Mouse (Mus musculus) heart, postnatal 0 days (tissue): ENCODE data around the gene Kantr. TPM values are rescaled to one million over a fixed set of nuclear protein-coding genes. Genes with fewer than 3 reads are reported as not detected.
A peak's percentile ranks its signal among the peaks of the same experiment; 100 is the strongest.

Experiments used
- ATAC-seq: fragments of 200-750 bp; cut with Nextera tagmentation; 2 replicates; pipeline ENCODE4 v1.8.0; 2017; ENCODE audit warnings: low read depth, moderate number of reproducible peaks, moderate library complexity; ENCODE audit not compliant: insufficient read depth
- DNase-seq: peaks from one replicate; pipeline ENCODE4 v3.0.0-alpha.2; 2016; ENCODE audit warnings: low spot score
- H3K27ac ChIP-seq: fragments of 300-500 bp; sonication (generic); 2 replicates; pipeline ENCODE4 v1.5.1; 2014; ENCODE audit warnings: low read depth, mild to moderate bottlenecking
- H3K27me3 ChIP-seq: fragments of 300-500 bp; sonication (generic); 2 replicates; pipeline ENCODE4 v1.6.1; 2014; ENCODE audit warnings: low read length, mixed read lengths; ENCODE audit not compliant: control insufficient read depth, insufficient read depth
- H3K36me3 ChIP-seq: fragments of 300-500 bp; sonication (generic); replicated peaks from 2 replicates; pipeline ENCODE4 v1.6.1; 2014; ENCODE audit warnings: low read length, mixed read lengths; ENCODE audit not compliant: control insufficient read depth, insufficient read depth
- H3K4me1 ChIP-seq: fragments of 300-500 bp; sonication (generic); 2 replicates; pipeline ENCODE4 v1.6.1; 2014; ENCODE audit warnings: antibody characterized with exemption; ENCODE audit not compliant: control insufficient read depth, insufficient read depth
- H3K4me2 ChIP-seq: fragments of 300-500 bp; sonication (generic); 2 replicates; pipeline ENCODE4 v1.6.1; 2014; ENCODE audit warnings: low read depth, mild to moderate bottlenecking, low read length, moderate library complexity
- H3K4me3 ChIP-seq: fragments of 300-500 bp; sonication (generic); 2 replicates; pipeline ENCODE4 v1.5.1; 2014; ENCODE audit warnings: low read depth, low read length
- H3K9ac ChIP-seq: fragments of 300-500 bp; sonication (generic); replicated peaks from 2 replicates; pipeline ENCODE4 v1.6.1; 2014; ENCODE audit warnings: low read depth, low read length, mixed read lengths
- H3K9me3 ChIP-seq: fragments of 300-500 bp; sonication (generic); replicated peaks from 2 replicates; pipeline ENCODE4 v1.6.1; 2016; ENCODE audit warnings: low read length; ENCODE audit not compliant: control insufficient read depth
- CTCF ChIP-seq: IDR thresholded peaks from 2 replicates; pipeline ENCODE4 v1.5.1; 2016; ENCODE audit warnings: antibody characterized with exemption, control low read depth, low read depth
- EP300 ChIP-seq: IDR thresholded peaks from 2 replicates; pipeline ENCODE4 v1.6.1; 2016; ENCODE audit warnings: antibody characterized with exemption, low read depth
- WGBS: fragments of 180-500 bp; shearing (Covaris S2); extraction: QIAGEN DNeasy Blood & Tissue Kit; methylation state at CpG from one replicate; pipeline ENCODE4 v1.1.7; 2014; 5-methylcytosine and 5-hydroxymethylcytosine counted together
- polyA plus RNA-seq: library from polyadenylated mRNA; unstranded; fragments of >200 nt; fragmentation: Nextera tagmentation; extraction: Ambion mirVana; gene quantifications from 2 replicates; pipeline ENCODE4 v1.2.1, GENCODE M21; 2015
- total RNA-seq: library from RNA; depleted of rRNA; stranded (reverse); fragments of >200 nt; gene quantifications from 2 replicates; pipeline ENCODE4 v1.2.3, GENCODE M21; 2014; ENCODE audit warnings: low replicate concordance

Kantr gene
- total and polyA plus RNA-seq, 2 experiments from 2014 or later = 1.0 to 2.8 TPM

DNA sequence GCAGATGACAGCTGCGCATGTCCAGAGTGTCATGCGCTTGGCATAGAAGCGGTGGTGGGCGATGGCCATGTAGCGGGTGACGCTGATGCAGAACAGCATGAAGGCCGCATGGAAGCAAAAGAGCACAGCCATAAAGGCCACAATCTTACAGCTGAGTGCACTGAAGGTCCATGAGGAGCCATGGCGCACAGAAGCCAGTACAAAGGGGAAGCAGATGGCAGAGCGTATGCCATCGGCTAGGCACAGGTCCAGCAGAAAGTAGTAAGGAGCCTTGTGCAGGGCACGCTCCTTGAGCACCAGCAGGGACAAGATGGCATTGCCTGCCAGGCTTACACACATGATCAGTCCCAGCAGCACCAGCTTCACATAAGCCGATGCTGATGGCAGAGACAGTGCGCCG is 19.7 kb upstream of the Kantr start:
- Histone ChIP-seq H3K27me3 (no peaks in the 10 kb centered on the region), H3K36me3 (no peaks in the 10 kb centered on the region), H3K4me3 (no peak overlapping the region), H3K27ac (no peak overlapping the region), H3K4me1 (no peaks in the 10 kb centered on the region), H3K9me3 (no peaks in the 10 kb centered on the region), H3K4me2 (no peak overlapping the region), H3K9ac (no peak overlapping the region)
- WGBS = 93% methylated on average over 14 of the region's 14 CpGs
- ATAC-seq (no peak), DNase-seq (no peak)
- no peak for TF ChIP-seq CTCF

DNA sequence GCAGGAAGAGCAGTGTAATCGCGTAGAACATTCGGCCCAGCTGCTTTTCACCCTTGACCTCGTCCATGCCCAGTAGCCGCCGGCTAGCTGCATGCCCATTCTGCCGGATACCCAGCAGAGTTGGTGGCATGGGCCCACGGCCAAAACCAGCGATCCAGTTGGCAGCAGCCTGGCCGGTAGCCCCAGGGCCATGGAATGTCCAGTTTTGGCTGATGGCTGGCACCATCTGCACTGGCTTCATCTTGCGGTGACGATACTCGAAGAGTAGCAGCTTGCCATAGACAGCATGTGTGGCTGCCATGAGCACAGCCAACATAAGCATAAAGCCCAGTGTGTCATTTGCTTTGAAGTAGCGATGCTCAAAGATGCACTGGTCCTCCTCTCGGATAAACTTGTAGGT is 19.3 kb upstream of the Kantr start:
- Histone ChIP-seq H3K4me1 (no peaks in the 10 kb centered on the region), H3K27me3 (no peaks in the 10 kb centered on the region), H3K4me2 (no peak overlapping the region), H3K27ac (no peak overlapping the region), H3K36me3 (no peaks in the 10 kb centered on the region), H3K9me3 (no peaks in the 10 kb centered on the region), H3K9ac (no peak overlapping the region), H3K4me3 (no peak overlapping the region)
- TF ChIP-seq EP300 (no peak), CTCF (no peak)
- 88% methylated on average over 15 of the region's 15 CpGs for WGBS
- ATAC-seq = no peak
- no peak for DNase-seq

GRCm38 (mm10) chrX:152342903-152343302 is 15.6 kb upstream of the Kantr start:
- no peaks in the 10 kb centered on the region for H3K27me3 ChIP-seq
- 24% methylated on average over 6 of the region's 6 CpGs for WGBS

GRCm38 (mm10) chrX:152342358-152342901 is 15.1 kb upstream of the Kantr start, which contains the start of gene Tspyl2:
Gene Tspyl2 (minus strand): TSS chrX:152342425.
- Histone ChIP-seq H3K9me3 (no peaks in the 10 kb centered on the region), H3K4me2 (peak within 1 kb of the TSS; percentile 74), H3K27me3 (no peaks in the 10 kb centered on the region), H3K36me3 (0 out of 2 replicates have a peak, but pooled peaks cover 6% of the 10 kb centered on the region), H3K9ac (peak within 1 kb of the TSS; percentile 71), H3K4me1 (no peaks in the 10 kb centered on the region), H3K4me3 (peak within 1 kb of the TSS; percentile 65), H3K27ac (peak within 1 kb of the TSS; percentile 89)
- DNase-seq (peak; percentile 93), ATAC-seq (peak; percentile 96)
- 8% methylated on average over 22 of the region's 27 CpGs for WGBS
- peak; percentile 29; the same call in 1 of the 2 replicates for TF ChIP-seq EP300
- no peak for TF ChIP-seq CTCF

More at GRCm38 (mm10) chrX:152342903-152343302, 15.6 kb upstream of the Kantr start:
- H3K4me2 ChIP-seq = peak overlapping the region; percentile 74
- peak overlapping the region; percentile 84 for H3K27ac ChIP-seq
- H3K9me3 ChIP-seq = no peaks in the 10 kb centered on the region
- no peaks in the 10 kb centered on the region for H3K4me1 ChIP-seq
- TF ChIP-seq EP300 = 0 out of 2 replicates have a peak, but pooled peaks have one; percentile 1
- TF ChIP-seq CTCF = no peak
- DNase-seq (no peak), ATAC-seq (no peak)
- 0 out of 2 replicates have a peak, but pooled peaks cover 6% of the 10 kb centered on the region for H3K36me3 ChIP-seq
- peak overlapping the region; percentile 65 for H3K4me3 ChIP-seq
- peak overlapping the region; percentile 32; the same call in 1 of the 2 replicates for H3K9ac ChIP-seq

- Histone ChIP-seq H3K36me3 (0 out of 2 replicates have a peak, but pooled peaks cover 6% of the 10 kb centered on the region), H3K9ac (peak overlapping the region; percentile 71), H3K4me3 (peak overlapping the region; percentile 65), H3K9me3 (no peaks in the 10 kb centered on the region), H3K4me2 (peak overlapping the region; percentile 74), H3K27me3 (no peaks in the 10 kb centered on the region), H3K4me1 (no peaks in the 10 kb centered on the region), H3K27ac (peak overlapping the region; percentile 89)
- 31% methylated on average over 11 of the region's 11 CpGs for WGBS
- no peak for DNase-seq
- no peak for ATAC-seq
- TF ChIP-seq EP300 = no peak
- no peak for TF ChIP-seq CTCF
Observed at GRCm38 (mm10) chrX:152341496-152341895, 14.2 kb upstream of the Kantr start.
